Mouse (Mus musculus) embryonic facial prominence, embryonic 13.5 days (tissue): ENCODE data around the gene Eme2. TPM values are rescaled to one million over a fixed set of nuclear protein-coding genes. Genes with fewer than 3 reads are reported as not detected.

Source experiments
- ATAC-seq: fragments of 200-750 bp; cut with Nextera tagmentation; 2 replicates; pipeline ENCODE4 v1.8.0; 2017; ENCODE audit warnings: low read depth; ENCODE audit not compliant: insufficient number of reproducible peaks, insufficient read depth, low FRiP score, low TSS enrichment
- H3K27ac ChIP-seq: fragments of 300-500 bp; sonication (generic); 2 replicates; pipeline ENCODE4 v1.5.1; 2015; ENCODE audit warnings: moderate library complexity, mild to moderate bottlenecking, inconsistent platforms
- H3K27me3 ChIP-seq: fragments of 300-500 bp; sonication (generic); 2 replicates; pipeline ENCODE4 v1.6.1; 2015; ENCODE audit warnings: mild to moderate bottlenecking, inconsistent platforms
- H3K36me3 ChIP-seq: fragments of 300-500 bp; sonication (generic); 2 replicates; pipeline ENCODE4 v1.6.1; 2015; ENCODE audit warnings: mild to moderate bottlenecking, inconsistent platforms
- H3K4me1 ChIP-seq: fragments of 300-500 bp; sonication (generic); 2 replicates; pipeline ENCODE4 v1.6.1; 2015; ENCODE audit warnings: inconsistent platforms
- H3K4me2 ChIP-seq: fragments of 300-500 bp; sonication (generic); 2 replicates; pipeline ENCODE4 v1.6.1; 2015; ENCODE audit warnings: moderate library complexity, mild to moderate bottlenecking, inconsistent platforms
- H3K4me3 ChIP-seq: fragments of 300-500 bp; sonication (generic); 2 replicates; pipeline ENCODE4 v1.5.1; 2015; ENCODE audit warnings: mild to moderate bottlenecking, inconsistent platforms
- H3K9ac ChIP-seq: fragments of 300-500 bp; sonication (generic); 2 replicates; pipeline ENCODE4 v1.6.1; 2015; ENCODE audit warnings: mild to moderate bottlenecking, inconsistent platforms
- H3K9me3 ChIP-seq: fragments of 300-500 bp; sonication (generic); 2 replicates; pipeline ENCODE4 v1.6.1; 2016; ENCODE audit warnings: inconsistent platforms
- WGBS: fragments of 180-500 bp; shearing (Covaris S2); methylation state at CpG from one replicate; pipeline ENCODE4 v1.1.7; 2015; ENCODE audit warnings: mixed read lengths; 5-methylcytosine and 5-hydroxymethylcytosine counted together
- polyA plus RNA-seq: library from polyadenylated mRNA; unstranded; fragments of >200 nt; fragmentation: Nextera tagmentation; extraction: Ambion mirVana; gene quantifications from 2 replicates; pipeline ENCODE4 v1.2.1, GENCODE M21; 2015

Eme2 gene
- polyA plus RNA-seq, 1 experiment from 2014 or later: 31.9 TPM

- peak overlapping the region; percentile 88 for H3K27ac ChIP-seq
- under 1% methylated on average over 21 of the region's 21 CpGs for WGBS
- peak overlapping the region; percentile 82 for H3K9ac ChIP-seq
- peak; percentile 45; the same call in 1 of the 2 replicates for ATAC-seq
- no peaks in the 10 kb centered on the region for H3K9me3 ChIP-seq
- peak overlapping the region; percentile 76 for H3K4me3 ChIP-seq
- H3K36me3 ChIP-seq: peaks cover 15% of the 10 kb centered on the region
- H3K4me1 ChIP-seq: peaks cover 17% of the 10 kb centered on the region
- peak overlapping the region; percentile 86 for H3K4me2 ChIP-seq
- peaks cover 16% of the 10 kb centered on the region for H3K27me3 ChIP-seq
These were observed 45.2 kb downstream of the Eme2 start for GRCm38 (mm10) chr17:24849733-24850064.

GRCm38 (mm10) chr17:24848600-24849031 is 46.3 kb downstream of the Eme2 start:
- peak overlapping the region; percentile 86 for H3K4me2 ChIP-seq
- H3K27me3 ChIP-seq: peaks cover 22% of the 10 kb centered on the region
- H3K4me1 ChIP-seq: peaks cover 17% of the 10 kb centered on the region
- H3K27ac ChIP-seq: no peak overlapping the region
- ATAC-seq: no peak
- peak overlapping the region; percentile 76; the same call in 1 of the 2 replicates for H3K4me3 ChIP-seq
- peaks cover 6% of the 10 kb centered on the region for H3K36me3 ChIP-seq
- no peak overlapping the region for H3K9ac ChIP-seq
- H3K9me3 ChIP-seq: no peaks in the 10 kb centered on the region

GRCm38 (mm10) chr17:24847386-24847785 is 47.5 kb downstream of the Eme2 start:
- no peak for ATAC-seq
- WGBS: 97% methylated on average over 1 of the region's 1 CpGs
- Histone ChIP-seq H3K9me3 (no peaks in the 10 kb centered on the region), H3K27me3 (peaks cover 22% of the 10 kb centered on the region), H3K4me3 (no peak overlapping the region), H3K4me1 (peaks cover 17% of the 10 kb centered on the region), H3K9ac (no peak overlapping the region), H3K4me2 (no peak overlapping the region), H3K36me3 (no peaks in the 10 kb centered on the region), H3K27ac (no peak overlapping the region)

GRCm38 (mm10) chr17:24844525-24844924 is 50.4 kb downstream of the Eme2 start:
- Histone ChIP-seq H3K9ac (no peak overlapping the region), H3K27me3 (peaks cover 20% of the 10 kb centered on the region), H3K36me3 (no peaks in the 10 kb centered on the region), H3K4me2 (no peak overlapping the region), H3K27ac (no peak overlapping the region), H3K9me3 (no peaks in the 10 kb centered on the region), H3K4me1 (peaks cover 6% of the 10 kb centered on the region), H3K4me3 (no peak overlapping the region)
- no peak for ATAC-seq
- WGBS: 56% methylated on average over 9 of the region's 9 CpGs

GRCm38 (mm10) chr17:24842631-24843030 is 52.3 kb downstream of the Eme2 start:
- H3K4me2 ChIP-seq: no peak overlapping the region
- H3K9me3 ChIP-seq: no peaks in the 10 kb centered on the region
- H3K4me1 ChIP-seq: no peaks in the 10 kb centered on the region
- H3K9ac ChIP-seq: no peak overlapping the region
- H3K36me3 ChIP-seq: no peaks in the 10 kb centered on the region
- ATAC-seq: no peak
- WGBS: 47% methylated on average over 2 of the region's 2 CpGs
- peaks cover 20% of the 10 kb centered on the region for H3K27me3 ChIP-seq
- no peak overlapping the region for H3K27ac ChIP-seq
- H3K4me3 ChIP-seq: no peak overlapping the region

GRCm38 (mm10) chr17:24841133-24841532 is 53.8 kb downstream of the Eme2 start:
- H3K27me3 ChIP-seq: peaks cover 20% of the 10 kb centered on the region
- no peak overlapping the region for H3K27ac ChIP-seq
- no peak overlapping the region for H3K4me2 ChIP-seq
- no peak overlapping the region for H3K4me3 ChIP-seq
- no peaks in the 10 kb centered on the region for H3K36me3 ChIP-seq
- no peak for ATAC-seq
- WGBS: 52% methylated on average over 4 of the region's 4 CpGs
- no peak overlapping the region for H3K9ac ChIP-seq
- no peaks in the 10 kb centered on the region for H3K4me1 ChIP-seq
- H3K9me3 ChIP-seq: no peaks in the 10 kb centered on the region

GRCm38 (mm10) chr17:24840341-24840740 is 54.5 kb downstream of the Eme2 start:
- 55% methylated on average over 5 of the region's 5 CpGs for WGBS
- Histone ChIP-seq H3K36me3 (no peaks in the 10 kb centered on the region), H3K27me3 (peaks cover 25% of the 10 kb centered on the region), H3K27ac (no peak overlapping the region), H3K9ac (no peak overlapping the region), H3K4me1 (no peaks in the 10 kb centered on the region), H3K4me2 (no peak overlapping the region), H3K9me3 (no peaks in the 10 kb centered on the region), H3K4me3 (no peak overlapping the region)
- ATAC-seq: no peak

GRCm38 (mm10) chr17:24839842-24840241 is 55.0 kb downstream of the Eme2 start, which contains the start of gene Hagh:
Gene Hagh, plus strand, starts transcription at chr17:24840143.
- H3K4me1 ChIP-seq: no peaks in the 10 kb centered on the region
- peaks cover 26% of the 10 kb centered on the region for H3K27me3 ChIP-seq
- H3K9ac ChIP-seq: no peak within 1 kb of the TSS
- no peaks in the 10 kb centered on the region for H3K36me3 ChIP-seq
- 58% methylated on average over 8 of the region's 8 CpGs for WGBS
- H3K4me2 ChIP-seq: no peak within 1 kb of the TSS
- no peak within 1 kb of the TSS for H3K4me3 ChIP-seq
- ATAC-seq: no peak
- H3K27ac ChIP-seq: no peak within 1 kb of the TSS
- H3K9me3 ChIP-seq: no peaks in the 10 kb centered on the region

Other genes starting within 250 kb of the Eme2 start
- gene Slc9a3r2, start 244.8 kb downstream of the Eme2 start, polyA plus RNA-seq: 50.2 and 50.4 TPM in 2 replicates
- gene Npw, start 236.6 kb downstream of the Eme2 start, polyA plus RNA-seq: 0.74 and 1.2 TPM in 2 replicates
- 21.4 and 22.1 TPM in 2 replicates for gene Zfp598, start 225.4 kb downstream of the Eme2 start, polyA plus RNA-seq
- gene Syngr3, start 205.1 kb downstream of the Eme2 start, polyA plus RNA-seq: 4.6 and 4.9 TPM in 2 replicates
- 43.8 and 49.0 TPM in 2 replicates for gene Gfer, start 198.9 kb downstream of the Eme2 start, polyA plus RNA-seq
- gene Noxo1, start 198.9 kb downstream of the Eme2 start, polyA plus RNA-seq: 2.6 and 3.5 TPM in 2 replicates
- gene Tbl3, start 187.4 kb downstream of the Eme2 start, polyA plus RNA-seq: 74.2 and 81.6 TPM in 2 replicates
- gene Rnf151, start 177.0 kb downstream of the Eme2 start, polyA plus RNA-seq: 0.20 and 0.23 TPM in 2 replicates
- gene Rps2, start 177.0 kb downstream of the Eme2 start, polyA plus RNA-seq: 1,313 and 1,443 TPM in 2 replicates
- 217 and 229 TPM in 2 replicates for gene Ndufb10, start 170.6 kb downstream of the Eme2 start, polyA plus RNA-seq
- gene Rpl3l, start 167.3 kb downstream of the Eme2 start, polyA plus RNA-seq: not detected in 2 replicates
- gene Msrb1, start 158.4 kb downstream of the Eme2 start, polyA plus RNA-seq: 27.8 and 27.9 TPM in 2 replicates
- gene Hs3st6, start 142.1 kb downstream of the Eme2 start, polyA plus RNA-seq: 17.9 and 21.6 TPM in 2 replicates
- gene Meiob, start 90.8 kb downstream of the Eme2 start, polyA plus RNA-seq: 0.19 TPM in 1 of 2 replicates, not detected in the other
- gene Hagh, start 54.9 kb downstream of the Eme2 start, polyA plus RNA-seq: 28.3 and 28.4 TPM in 2 replicates
- gene Fahd1, start 44.7 kb downstream of the Eme2 start, polyA plus RNA-seq: 20.3 and 22.4 TPM in 2 replicates
- gene Igfals, start 29.1 kb downstream of the Eme2 start, polyA plus RNA-seq: 0.37 and 0.42 TPM in 2 replicates
- gene Nubp2, start 8.7 kb downstream of the Eme2 start, polyA plus RNA-seq: 46.3 and 51.5 TPM in 2 replicates
- 39.3 and 43.2 TPM in 2 replicates for gene Spsb3, start 8.4 kb downstream of the Eme2 start, polyA plus RNA-seq
- gene Mrps34, start within 50 bp of the Eme2 start, polyA plus RNA-seq: 86.1 and 93.0 TPM in 2 replicates
- 48.9 and 58.2 TPM in 2 replicates for gene Nme3, start 1.4 kb upstream of the Eme2 start, polyA plus RNA-seq
- gene Mapk8ip3, start 41.9 kb upstream of the Eme2 start, polyA plus RNA-seq: 41.6 and 43.0 TPM in 2 replicates
- gene Jpt2, start 65.6 kb upstream of the Eme2 start, polyA plus RNA-seq: 217 and 236 TPM in 2 replicates
- gene Cramp1l, start 120.7 kb upstream of the Eme2 start, polyA plus RNA-seq: 8.5 and 9.7 TPM in 2 replicates
- gene Ift140, start 121.0 kb upstream of the Eme2 start, polyA plus RNA-seq: 22.0 and 26.2 TPM in 2 replicates
- 15.2 and 18.4 TPM in 2 replicates for gene Tmem204, start 188.5 kb upstream of the Eme2 start, polyA plus RNA-seq
- 48.1 and 53.5 TPM in 2 replicates for gene Telo2, start 220.9 kb upstream of the Eme2 start, polyA plus RNA-seq
- 0.83 and 1.2 TPM in 2 replicates for gene Ptx4, start 225.7 kb upstream of the Eme2 start, polyA plus RNA-seq
- 26.0 and 27.8 TPM in 2 replicates for gene Clcn7, start 238.3 kb upstream of the Eme2 start, polyA plus RNA-seq